Comparison of ENCODE assay signal across 18 mouse cellular contexts in genomic region chr19:23668142-23668655, GRCm38 (mm10). TPM values are rescaled to one million over a fixed set of nuclear protein-coding genes. Genes with fewer than 3 reads are reported as not detected.
"Had no signal": no experiment of that assay in that cellular context is flagged by ENCODE, and none has a peak within 500 bp of the region (broad histone marks: within the 10 kb centered on the region; RNA-seq: fewer than 3 reads in every experiment).

No protein-coding gene starts in this region.

- H3K36me3 ChIP-seq: kidney, embryonic 15.5 days; limb, embryonic 15.5 days; liver, embryonic 12.5 days; neural tube, embryonic 12.5 days; stomach, embryonic 15.5 days had no signal

- ATAC-seq: liver, embryonic 12.5 days had no signal

- H3K27me3 ChIP-seq: kidney, embryonic 15.5 days; limb, embryonic 15.5 days; liver, embryonic 12.5 days; megakaryocyte, embryonic 14.5 days; neural tube, embryonic 12.5 days; stomach, embryonic 15.5 days had no signal

- H3K4me1 ChIP-seq: kidney, embryonic 15.5 days; limb, embryonic 15.5 days; liver, embryonic 12.5 days; neural tube, embryonic 12.5 days; stomach, embryonic 15.5 days had no signal

- H3K27ac ChIP-seq: kidney, embryonic 15.5 days; limb, embryonic 15.5 days; liver, embryonic 12.5 days; macrophage; neural tube, embryonic 12.5 days; stomach, embryonic 15.5 days had no signal

- H3K4me2 ChIP-seq: kidney, embryonic 15.5 days; limb, embryonic 15.5 days; liver, embryonic 12.5 days; lung, embryonic 14.5 days; neural tube, embryonic 12.5 days; stomach, embryonic 15.5 days had no signal

- H3K4me3 ChIP-seq: kidney, embryonic 15.5 days; limb, embryonic 15.5 days; liver, embryonic 12.5 days; megakaryocyte, embryonic 14.5 days; neural tube, embryonic 12.5 days; stomach, embryonic 15.5 days had no signal

- H3K9ac ChIP-seq: kidney, embryonic 15.5 days; limb, embryonic 15.5 days; liver, embryonic 12.5 days; lung, embryonic 14.5 days; neural tube, embryonic 12.5 days; stomach, embryonic 15.5 days had no signal

- H3K9me3 ChIP-seq: kidney, embryonic 15.5 days; limb, embryonic 15.5 days; liver, embryonic 12.5 days; neural tube, embryonic 12.5 days; stomach, embryonic 15.5 days had no signal

- DNase-seq: kidney, adult 2 months; kidney, postnatal 14 days; lung, embryonic 14.5 days; lung, postnatal 14 days; right cerebral cortex, postnatal 14 days; thymus, adult 2 months; thymus, postnatal 36 days had no signal

RNA-seq across cellular contexts. Expression of gene 1700028P14Rik, which starts 15.6 kb away (rescaled TPM):
- polyA plus RNA-seq: kidney, adult 2 months; large intestine, adult 2 months; limb, embryonic 11.5 days; liver, embryonic 12.5 days; liver, embryonic 16.5 days; lung, embryonic 14.5 days; macrophage; neural tube, embryonic 12.5 days; spleen, adult 2 months; stomach, embryonic 15.5 days had no signal
